Comparison of ENCODE assay signal across 9 mouse cellular contexts in the genomic region with DNA sequence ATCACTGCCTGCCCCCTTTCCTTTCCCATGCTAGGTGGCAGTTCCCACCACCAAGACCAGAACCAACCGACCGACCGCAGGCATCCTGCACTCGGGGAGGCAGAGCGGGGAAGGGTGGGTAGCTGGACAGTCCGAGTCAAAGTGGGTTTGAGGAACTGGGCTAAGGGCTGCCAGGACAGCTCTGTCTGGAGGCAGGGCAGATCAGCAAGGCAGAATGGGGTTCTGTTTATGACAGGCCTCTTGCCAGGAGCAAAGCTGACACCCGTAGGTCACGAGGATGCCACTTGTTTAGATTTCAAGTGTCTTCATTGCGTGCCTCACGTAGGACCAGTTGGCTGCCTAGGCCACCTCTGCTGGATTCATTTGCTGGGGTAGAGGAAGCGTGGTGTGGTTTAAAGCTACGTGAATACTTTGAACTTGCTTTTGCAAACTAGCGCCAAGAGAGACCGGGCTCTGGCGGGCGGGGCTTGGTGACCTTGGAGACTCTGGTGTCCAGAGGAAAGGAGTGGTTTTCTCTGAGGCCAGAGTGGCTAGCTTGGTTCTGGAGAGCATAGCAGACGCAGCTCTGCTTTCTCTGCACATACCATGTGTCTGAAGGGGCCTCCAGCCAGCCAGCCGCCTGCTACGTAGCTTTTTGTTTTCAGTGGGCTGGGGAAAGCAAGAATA. TPM values are rescaled to one million over a fixed set of nuclear protein-coding genes. Genes with fewer than 3 reads are reported as not detected.
DNase-seq lines count a peak whose midpoint lies in the region; ATAC-seq and TF ChIP-seq lines count a peak whose summit lies in the region.
"Had no signal": no experiment of that assay in that cellular context is flagged by ENCODE, and none has a peak within 500 bp of the region (broad histone marks: within the 10 kb centered on the region; RNA-seq: fewer than 3 reads in every experiment).

No protein-coding gene starts in this region.

- H3K4me3 ChIP-seq in hindbrain, embryonic 16.5 days (ENCODE audit: low read length), result no peak overlapping the region
- H3K4me3 ChIP-seq in liver, embryonic 12.5 days, result no peak overlapping the region
- H3K4me3 ChIP-seq in olfactory bulb, adult 2 months (ENCODE audit: insufficient read depth, low read depth, low read length), result no peak overlapping the region

- ATAC-seq in hindbrain, embryonic 16.5 days, result peak; percentile 49; the same call in 1 of the 2 replicates
- ATAC-seq in liver, embryonic 12.5 days, result no peak
- no peak for ATAC-seq in megakaryocyte-erythroid progenitor cell, adult 5-6 weeks (replicated peaks; ENCODE audit: low FRiP score, low TSS enrichment, poor library complexity, severe bottlenecking)

- H3K27ac ChIP-seq in hindbrain, embryonic 16.5 days (ENCODE audit: low read depth, low read length), result 0 out of 2 replicates have a peak overlapping the region, but pooled peaks have one; percentile 3
- peak overlapping the region; percentile 55 for H3K27ac ChIP-seq in liver, embryonic 12.5 days
- H3K27ac ChIP-seq in olfactory bulb, adult 2 months (ENCODE audit: insufficient read depth, low read depth, low read length), result 0 out of 2 replicates have a peak overlapping the region, but pooled peaks have one; percentile 1
- H3K27ac ChIP-seq: liver, embryonic 14.5 days had no signal

- 61% methylated on average over 19 of the region's 19 CpGs for WGBS in hindbrain, embryonic 16.5 days
- 65% methylated on average over 19 of the region's 19 CpGs for WGBS in liver, embryonic 12.5 days (ENCODE audit: insufficient replicate concordance)
- 61% methylated on average over 19 of the region's 19 CpGs for WGBS in olfactory bulb, adult 2 months

- H3K4me2 ChIP-seq in hindbrain, embryonic 16.5 days (ENCODE audit: low read length), result no peak overlapping the region
- H3K4me2 ChIP-seq in liver, embryonic 12.5 days, result no peak overlapping the region

- H3K9ac ChIP-seq in hindbrain, embryonic 16.5 days (ENCODE audit: low read depth, low read length), result no peak overlapping the region
- H3K9ac ChIP-seq in liver, embryonic 12.5 days, result no peak overlapping the region
- H3K9ac ChIP-seq: liver, embryonic 14.5 days had no signal

- H3K36me3 ChIP-seq in hindbrain, embryonic 16.5 days (ENCODE audit: control insufficient read depth, insufficient read depth, low read length), result no peaks in the 10 kb centered on the region
- H3K36me3 ChIP-seq in liver, embryonic 12.5 days, result peaks cover 43% of the 10 kb centered on the region

- no peak for TF ChIP-seq POLR2A in olfactory bulb, adult 2 months (IDR thresholded peaks at IDR 0.05; ENCODE audit: insufficient read depth, low read depth, low read length)

- H3K27me3 ChIP-seq in hindbrain, embryonic 16.5 days (replicated peaks; ENCODE audit: control insufficient read depth, insufficient read depth, low read length), result no peaks in the 10 kb centered on the region
- no peaks in the 10 kb centered on the region for H3K27me3 ChIP-seq in liver, embryonic 12.5 days (replicated peaks)

- intact Hi-C loops in gastrocnemius, postnatal 14 days (cut with DNase I; ENCODE audit: low total_unique reads), result no loop called here

- TF ChIP-seq CTCF in olfactory bulb, adult 2 months (IDR thresholded peaks at IDR 0.05; ENCODE audit: insufficient read depth, low read depth, low read length), result no peak

- H3K9me3 ChIP-seq in hindbrain, embryonic 16.5 days (ENCODE audit: control insufficient read depth, low read length), result no peaks in the 10 kb centered on the region
- no peaks in the 10 kb centered on the region for H3K9me3 ChIP-seq in liver, embryonic 12.5 days (replicated peaks)

- DNase-seq in 3T3-L1 (ENCODE audit: low read depth, low spot score), result peak; percentile 44
- DNase-seq in adrenal gland, postnatal 25 days, result peak; percentile 82
- peak; percentile 75 for DNase-seq in gastrocnemius, postnatal 14 days
- DNase-seq in frontal cortex, postnatal 14 days (ENCODE audit: low spot score in 2 of 2), result no peak

- peaks cover 38% of the 10 kb centered on the region for H3K4me1 ChIP-seq in hindbrain, embryonic 16.5 days (ENCODE audit: control insufficient read depth, insufficient read depth, low read depth, low read length)
- H3K4me1 ChIP-seq in liver, embryonic 12.5 days, result peaks cover 92% of the 10 kb centered on the region
- H3K4me1 ChIP-seq in olfactory bulb, adult 2 months (ENCODE audit: control insufficient read depth, insufficient read depth, low read length), result peaks cover 60% of the 10 kb centered on the region

RNA-seq across cellular contexts. Expression of a gene that starts 31.4 kb away (rescaled TPM):
- 1.2 and 1.9 TPM in 2 replicates for total RNA-seq in adrenal gland, postnatal 25 days (2021)
- total RNA-seq in gastrocnemius, postnatal 14 days (2021), result not detected
- polyA plus RNA-seq in hindbrain, embryonic 16.5 days (2015; fragmentation: Nextera tagmentation; extraction: Ambion mirVana), result not detected in 2 replicates
- polyA plus RNA-seq in liver, embryonic 12.5 days (2016; fragmentation: Nextera tagmentation; extraction: Ambion mirVana), result 0.06 TPM in 1 of 2 replicates, not detected in the other
- not detected in 2 replicates for polyA plus RNA-seq in olfactory bulb, adult 2 months (2012; ENCODE audit: insufficient read depth, insufficient read length, low replicate concordance, missing spikeins)
- total RNA-seq in megakaryocyte-erythroid progenitor cell, adult 5-6 weeks (2014; fragmentation: Nextera tagmentation), result not detected in 2 replicates
- not detected in 2 replicates for total RNA-seq in megakaryocyte-erythroid progenitor cell, adult 5-6 weeks (2017)

RNA-seq across cellular contexts. Expression of a gene that starts 42.7 kb away (rescaled TPM):
- total RNA-seq in adrenal gland, postnatal 25 days (2021), result 154 and 189 TPM in 2 replicates
- total RNA-seq in gastrocnemius, postnatal 14 days (2021), result 10 to 100 TPM; 30.4 to 38.5 TPM
- 32.0 and 40.0 TPM in 2 replicates for polyA plus RNA-seq in hindbrain, embryonic 16.5 days (2015; fragmentation: Nextera tagmentation; extraction: Ambion mirVana)
- polyA plus RNA-seq in liver, embryonic 12.5 days (2016; fragmentation: Nextera tagmentation; extraction: Ambion mirVana), result 24.4 and 24.9 TPM in 2 replicates
- 293 TPM in 1 of 2 replicates, not detected in the other for polyA plus RNA-seq in olfactory bulb, adult 2 months (2012; ENCODE audit: insufficient read depth, insufficient read length, low replicate concordance, missing spikeins)
- 16.1 and 24.1 TPM in 2 replicates for total RNA-seq in megakaryocyte-erythroid progenitor cell, adult 5-6 weeks (2014; fragmentation: Nextera tagmentation)
- total RNA-seq in megakaryocyte-erythroid progenitor cell, adult 5-6 weeks (2017), result 17.9 and 20.8 TPM in 2 replicates

RNA-seq across cellular contexts. Expression of a gene that starts 48.2 kb away (rescaled TPM):
- 14.4 and 18.0 TPM in 2 replicates for total RNA-seq in adrenal gland, postnatal 25 days (2021)
- total RNA-seq in gastrocnemius, postnatal 14 days (2021), result 10 to 100 TPM; 14.3 to 16.2 TPM
- polyA plus RNA-seq in hindbrain, embryonic 16.5 days (2015; fragmentation: Nextera tagmentation; extraction: Ambion mirVana), result 24.1 and 26.7 TPM in 2 replicates
- polyA plus RNA-seq in liver, embryonic 12.5 days (2016; fragmentation: Nextera tagmentation; extraction: Ambion mirVana), result 7.4 and 7.7 TPM in 2 replicates
- not detected in 2 replicates for polyA plus RNA-seq in olfactory bulb, adult 2 months (2012; ENCODE audit: insufficient read depth, insufficient read length, low replicate concordance, missing spikeins)
- 11.3 TPM in 2 replicates for total RNA-seq in megakaryocyte-erythroid progenitor cell, adult 5-6 weeks (2014; fragmentation: Nextera tagmentation)
- 3.5 and 4.3 TPM in 2 replicates for total RNA-seq in megakaryocyte-erythroid progenitor cell, adult 5-6 weeks (2017)

Comparison
In these comparisons a context has a peak if more than half of its experiments do, and no peak if none do; other contexts are left out.
1. DNase-seq: peak in 3T3-L1 (single experiment), adrenal gland, postnatal 25 days (single experiment) and gastrocnemius, postnatal 14 days (single experiment); none in frontal cortex, postnatal 14 days (0 of 2).
2. H3K27ac ChIP-seq: peak in every context shown above with its lines; median percentile 55 in liver, embryonic 12.5 days; 3 in hindbrain, embryonic 16.5 days; 1 in olfactory bulb, adult 2 months.